Mouse (Mus musculus) liver, postnatal 0 days (tissue): Measurements from ENCODE around the gene Bcl2a1b. TPM values are rescaled to one million over a fixed set of nuclear protein-coding genes. Genes with fewer than 3 reads are reported as not detected.
A peak's percentile ranks its signal among the peaks of the same experiment; 100 is the strongest.
"Not testable (repeated sequence)": the region's sequence is repeated elsewhere in the genome, so short reads cannot be mapped to it uniquely, and the experiment has no call there.

ENCODE experiments used
- ATAC-seq: fragments of 200-750 bp; cut with Nextera tagmentation; 2 replicates; pipeline ENCODE4 v1.8.0; 2017; ENCODE audit warnings: mild to moderate bottlenecking, moderate library complexity
- DNase-seq: peaks from one replicate; pipeline ENCODE4 v3.0.0-alpha.2; 2016
- H3K27ac ChIP-seq: fragments of 300-500 bp; sonication (generic); 2 replicates; pipeline ENCODE4 v1.5.1; 2014; ENCODE audit warnings: antibody characterized with exemption, moderate library complexity, mild to moderate bottlenecking, low read depth
- H3K27me3 ChIP-seq: fragments of 300-500 bp; sonication (generic); 2 replicates; pipeline ENCODE4 v1.6.1; 2014; ENCODE audit warnings: low read length, control low read depth, mixed read lengths; ENCODE audit not compliant: insufficient read depth
- H3K36me3 ChIP-seq: fragments of 300-500 bp; sonication (generic); replicated peaks from 2 replicates; pipeline ENCODE4 v1.6.1; 2014; ENCODE audit warnings: mild to moderate bottlenecking, control low read depth, low read length, moderate library complexity, mixed read lengths; ENCODE audit not compliant: insufficient read depth
- H3K4me1 ChIP-seq: fragments of 300-500 bp; sonication (generic); 2 replicates; pipeline ENCODE4 v1.6.1; 2014; ENCODE audit warnings: antibody characterized with exemption, mild to moderate bottlenecking, control low read depth; ENCODE audit not compliant: insufficient read depth
- H3K4me2 ChIP-seq: fragments of 300-500 bp; sonication (generic); 2 replicates; pipeline ENCODE4 v1.6.1; 2014; ENCODE audit warnings: low read depth, mild to moderate bottlenecking, low read length, moderate library complexity, mixed read lengths
- H3K4me3 ChIP-seq: fragments of 300-500 bp; sonication (generic); 2 replicates; pipeline ENCODE4 v1.5.1; 2014; ENCODE audit warnings: low read depth, low read length
- H3K9ac ChIP-seq: fragments of 300-500 bp; sonication (generic); replicated peaks from 2 replicates; pipeline ENCODE4 v1.6.1; 2014; ENCODE audit warnings: mild to moderate bottlenecking, moderate library complexity
- H3K9me3 ChIP-seq: fragments of 300-500 bp; sonication (generic); 2 replicates; pipeline ENCODE4 v1.6.1; 2016; ENCODE audit warnings: mild to moderate bottlenecking, control low read depth, low read length, mixed read lengths
- CTCF ChIP-seq: sonication (generic); IDR thresholded peaks from 2 replicates; pipeline ENCODE4 v1.5.1; 2016; ENCODE audit warnings: antibody characterized with exemption, low read depth
- WGBS: fragments of 180-500 bp; shearing (Covaris S2); extraction: QIAGEN DNeasy Blood & Tissue Kit; methylation state at CpG from one replicate; pipeline ENCODE4 v1.1.7; 2014; ENCODE audit not compliant: insufficient replicate concordance; 5-methylcytosine and 5-hydroxymethylcytosine counted together
- polyA plus RNA-seq: library from polyadenylated mRNA; unstranded; fragments of >200 nt; fragmentation: Nextera tagmentation; extraction: Ambion mirVana; gene quantifications from 2 replicates; pipeline ENCODE4 v1.2.1, GENCODE M21; 2015

Gene Bcl2a1b
- polyA plus RNA-seq, result 5.2 and 7.3 TPM in 2 replicates

DNA sequence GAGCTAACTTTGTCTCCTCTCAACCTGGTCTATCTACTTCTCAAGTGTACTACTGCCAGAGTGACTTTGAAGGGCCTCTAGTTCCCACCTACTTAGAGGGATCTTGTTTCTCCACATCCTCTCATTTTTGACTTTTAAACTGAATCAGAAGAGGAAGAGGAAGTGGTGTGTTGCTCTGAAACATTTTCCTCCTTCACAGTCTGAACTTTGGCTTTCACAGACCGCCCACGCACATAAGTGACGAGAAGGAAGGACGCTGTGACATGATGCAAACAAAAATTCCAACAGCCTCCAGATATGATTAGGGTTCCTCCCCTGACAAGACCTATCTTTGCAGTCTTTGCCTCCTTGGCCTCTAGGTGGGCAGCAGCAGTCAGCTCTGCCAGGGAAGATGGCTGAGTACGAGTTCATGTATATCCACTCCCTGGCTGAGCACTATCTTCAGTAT, at the start of gene Bcl2a1b, which contains the start of gene Gm29094:
TSS of gene Bcl2a1b (plus strand) at position 241 of the 448 bp plus-strand sequence.
TSS of gene Gm29094 (plus strand) at position 411 of the 448 bp plus-strand sequence.
- H3K4me3 ChIP-seq, DNase-seq, H3K4me1 ChIP-seq, H3K27ac ChIP-seq, H3K9ac ChIP-seq, H3K4me2 ChIP-seq, H3K27me3 ChIP-seq, H3K36me3 ChIP-seq, H3K9me3 ChIP-seq: not testable (repeated sequence)
- ATAC-seq, result peak; percentile 63
- WGBS, result 53% methylated on average over 5 of the region's 5 CpGs

DNA sequence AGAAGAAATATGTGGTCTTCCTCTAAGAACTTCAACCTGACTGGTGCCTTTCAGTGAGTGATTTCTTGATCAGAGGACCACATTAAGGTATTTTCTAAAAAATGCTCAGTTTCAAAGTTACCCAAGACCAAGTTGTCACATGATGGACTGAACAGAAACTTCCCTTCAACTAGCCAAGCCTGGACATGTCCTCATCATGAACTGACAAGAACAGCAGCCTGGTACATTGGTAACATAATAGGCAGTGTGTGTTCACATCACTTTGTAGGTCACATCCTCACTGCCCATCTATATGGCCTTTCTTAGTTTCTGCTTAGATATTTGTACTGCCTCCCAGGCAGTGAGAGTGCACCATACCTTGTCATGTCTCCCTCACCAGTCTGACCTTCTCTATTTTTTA, 26.5 kb upstream of the Bcl2a1b start:
- not testable (repeated sequence) for H3K27ac ChIP-seq, H3K9me3 ChIP-seq, H3K27me3 ChIP-seq, H3K4me3 ChIP-seq, H3K36me3 ChIP-seq, H3K4me2 ChIP-seq, DNase-seq, H3K4me1 ChIP-seq, H3K9ac ChIP-seq, ATAC-seq

DNA sequence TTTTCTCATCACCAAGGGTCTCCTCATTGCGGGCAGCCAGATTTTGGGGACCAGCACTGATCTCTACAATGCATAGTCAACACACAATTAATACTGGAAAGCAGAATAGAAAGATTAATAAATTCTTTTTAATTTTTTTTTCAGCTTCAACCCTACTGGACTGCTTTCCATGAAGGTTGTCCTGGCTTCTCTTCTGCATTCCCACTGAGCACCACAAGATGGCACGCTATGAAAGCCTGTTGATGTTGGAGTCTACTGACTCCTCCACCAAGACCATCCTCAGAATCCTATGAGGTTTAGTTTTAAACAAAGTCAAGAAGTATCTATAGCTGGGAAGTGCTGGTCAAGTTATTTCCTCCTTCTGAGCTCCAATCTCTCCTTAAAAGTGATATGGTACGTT, 20.2 kb upstream of the Bcl2a1b start:
- H3K4me3 ChIP-seq, H3K27ac ChIP-seq, H3K9me3 ChIP-seq, H3K4me2 ChIP-seq, H3K36me3 ChIP-seq, H3K9ac ChIP-seq, ATAC-seq, H3K27me3 ChIP-seq, H3K4me1 ChIP-seq: not testable (repeated sequence)
- 19% methylated on average over 2 of the region's 3 CpGs for WGBS
- peak; percentile 56 for TF ChIP-seq CTCF
- DNase-seq, result peak; percentile 38

DNA sequence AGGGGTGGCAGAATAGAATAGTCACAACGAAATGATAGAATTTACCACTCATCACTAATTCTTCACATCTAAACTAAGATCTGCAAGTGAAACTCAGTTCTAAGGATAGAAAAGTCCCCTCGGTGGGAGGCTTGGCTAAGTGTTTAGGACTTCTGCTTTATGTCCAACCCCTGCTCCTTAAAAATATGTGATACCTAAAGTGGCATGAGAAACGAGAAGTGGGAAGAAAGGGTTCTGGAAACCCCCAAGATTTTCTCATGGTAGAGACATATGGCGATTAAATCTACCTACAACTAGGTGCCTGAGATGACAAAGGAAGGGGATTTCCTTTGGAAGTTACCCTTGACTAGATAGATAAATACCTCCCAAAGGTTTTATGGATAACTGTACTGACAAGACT, 19.5 kb upstream of the Bcl2a1b start:
- WGBS, result 68% methylated on average over 2 of the region's 4 CpGs
- not testable (repeated sequence) for H3K36me3 ChIP-seq, H3K9me3 ChIP-seq, H3K9ac ChIP-seq, H3K4me2 ChIP-seq, ATAC-seq, DNase-seq, H3K4me3 ChIP-seq, H3K4me1 ChIP-seq, H3K27ac ChIP-seq, H3K27me3 ChIP-seq

DNA sequence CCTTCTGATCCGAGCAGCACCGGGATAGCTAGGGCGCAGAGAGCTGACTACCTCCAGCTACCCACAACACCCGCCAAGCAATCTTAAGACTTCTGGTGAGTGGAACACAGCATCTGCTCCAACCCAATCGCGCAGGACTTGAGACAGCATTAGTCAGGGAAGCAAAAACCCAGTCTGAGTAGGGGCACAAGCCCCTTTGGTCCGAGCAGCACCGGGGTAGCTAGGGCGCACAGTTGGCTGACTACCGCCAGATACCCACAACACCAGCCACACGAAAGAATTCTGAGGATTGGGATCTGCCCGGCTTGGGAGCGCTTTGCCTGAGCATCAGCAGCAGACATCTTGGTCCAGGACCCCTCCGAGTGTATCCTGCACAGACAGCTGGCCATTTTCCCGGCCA, 12.0 kb upstream of the Bcl2a1b start:
- 74% methylated on average over 15 of the region's 15 CpGs for WGBS

DNA sequence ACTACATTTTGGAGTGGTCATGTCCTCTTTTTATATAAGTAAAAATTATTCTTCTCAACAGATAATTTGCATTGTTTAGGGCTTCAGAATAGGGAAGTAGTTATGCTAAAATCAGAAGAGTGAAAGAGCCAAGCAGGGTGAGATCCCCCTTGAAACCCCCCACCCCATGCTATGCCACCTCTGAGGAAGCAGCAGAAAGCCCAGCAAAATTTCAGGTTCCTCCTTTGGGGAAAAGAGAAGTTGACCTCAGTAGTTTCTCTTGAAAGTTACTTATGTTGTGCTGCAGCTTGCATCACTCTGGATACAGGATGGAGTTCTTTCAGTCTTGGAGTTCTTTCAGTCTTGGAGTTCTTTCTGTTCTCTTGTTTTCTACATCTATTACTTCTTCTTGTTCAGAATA, 3.5 kb upstream of the Bcl2a1b start:
- not testable (repeated sequence) for H3K9me3 ChIP-seq, H3K4me3 ChIP-seq

More for the DNA sequence above, 12.0 kb upstream of the Bcl2a1b start:
- H3K4me3 ChIP-seq, H3K9me3 ChIP-seq, ATAC-seq, H3K4me1 ChIP-seq, H3K36me3 ChIP-seq, H3K4me2 ChIP-seq, H3K9ac ChIP-seq, H3K27ac ChIP-seq, H3K27me3 ChIP-seq, DNase-seq: not testable (repeated sequence)

DNA sequence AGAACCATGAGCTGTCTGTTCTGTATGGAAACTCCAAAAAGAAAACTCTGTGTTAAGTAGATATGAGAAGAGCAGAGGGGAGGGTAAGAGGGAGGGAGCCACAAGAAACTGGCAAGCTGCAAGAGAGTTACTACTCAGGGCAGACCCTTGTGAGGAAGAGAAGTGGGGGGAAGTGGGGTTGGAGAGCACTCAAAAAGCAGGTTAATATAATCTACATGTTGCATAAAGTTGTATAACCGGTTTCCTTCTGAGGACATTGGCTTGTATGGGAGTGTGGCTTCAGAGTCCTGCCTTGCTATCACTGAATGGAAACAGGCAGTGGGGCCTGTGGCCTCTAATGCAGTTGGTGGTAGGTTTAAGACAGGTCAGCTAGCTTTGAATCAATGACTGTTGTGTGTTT, 1.5 kb upstream of the Bcl2a1b start:
- not testable (repeated sequence) for H3K27me3 ChIP-seq, H3K4me3 ChIP-seq, DNase-seq, H3K4me2 ChIP-seq, H3K27ac ChIP-seq, H3K9ac ChIP-seq, H3K9me3 ChIP-seq, H3K36me3 ChIP-seq, H3K4me1 ChIP-seq, ATAC-seq
- WGBS, result 29% methylated on average over 1 of the region's 1 CpGs

More for the DNA sequence above, 3.5 kb upstream of the Bcl2a1b start:
- not testable (repeated sequence) for H3K9ac ChIP-seq, H3K27me3 ChIP-seq, H3K4me2 ChIP-seq, H3K4me1 ChIP-seq, DNase-seq, H3K27ac ChIP-seq, H3K36me3 ChIP-seq
- peak; percentile 40 for ATAC-seq

DNA sequence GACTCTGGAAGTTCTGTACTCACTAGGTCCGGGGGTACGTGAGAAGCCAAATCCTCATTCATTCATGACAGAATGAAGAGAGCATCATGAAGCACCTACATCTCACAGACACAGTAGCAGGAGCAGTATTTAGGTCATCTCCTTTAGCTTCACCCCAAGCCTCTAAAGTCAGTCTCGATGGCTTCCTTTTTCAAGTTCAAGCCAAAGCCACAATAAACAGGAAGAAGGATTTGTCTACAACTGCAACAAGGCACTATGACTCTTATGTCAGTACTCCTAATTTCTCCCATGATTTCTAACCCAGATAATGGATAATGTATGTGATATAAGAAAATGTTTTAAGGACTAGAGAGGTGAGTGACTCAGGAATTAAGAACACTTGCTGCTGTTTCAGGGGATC, 660 bp upstream of the Bcl2a1b start:
- H3K36me3 ChIP-seq, H3K4me1 ChIP-seq, H3K9me3 ChIP-seq, DNase-seq, H3K4me3 ChIP-seq, H3K9ac ChIP-seq, H3K4me2 ChIP-seq, H3K27ac ChIP-seq, H3K27me3 ChIP-seq: not testable (repeated sequence)
- 68% methylated on average over 3 of the region's 3 CpGs for WGBS
- ATAC-seq, result peak; percentile 41; the same call in 1 of the 2 replicates

DNA sequence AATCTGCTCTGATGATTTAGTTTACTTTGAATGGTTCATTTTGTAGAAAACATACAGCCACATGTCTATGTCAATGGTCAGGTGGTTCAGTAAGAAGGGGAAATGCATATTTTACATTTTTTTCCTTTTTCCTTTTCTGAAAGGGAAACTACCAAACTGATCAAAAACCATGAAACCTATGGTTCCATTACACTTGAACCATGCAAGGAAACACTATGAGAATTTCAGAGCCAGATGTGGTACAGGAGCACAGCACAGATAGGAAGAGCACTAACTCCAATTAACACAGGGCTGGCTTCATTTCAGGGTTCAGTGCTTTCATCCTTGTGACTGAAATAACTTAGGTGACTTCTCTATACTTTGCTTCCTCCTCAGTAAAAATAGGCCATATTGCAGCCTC, 3.2 kb downstream of the Bcl2a1b start:
- H3K4me2 ChIP-seq, H3K27ac ChIP-seq, H3K36me3 ChIP-seq, DNase-seq, H3K4me3 ChIP-seq, H3K27me3 ChIP-seq, ATAC-seq, H3K9ac ChIP-seq, H3K4me1 ChIP-seq, H3K9me3 ChIP-seq: not testable (repeated sequence)

DNA sequence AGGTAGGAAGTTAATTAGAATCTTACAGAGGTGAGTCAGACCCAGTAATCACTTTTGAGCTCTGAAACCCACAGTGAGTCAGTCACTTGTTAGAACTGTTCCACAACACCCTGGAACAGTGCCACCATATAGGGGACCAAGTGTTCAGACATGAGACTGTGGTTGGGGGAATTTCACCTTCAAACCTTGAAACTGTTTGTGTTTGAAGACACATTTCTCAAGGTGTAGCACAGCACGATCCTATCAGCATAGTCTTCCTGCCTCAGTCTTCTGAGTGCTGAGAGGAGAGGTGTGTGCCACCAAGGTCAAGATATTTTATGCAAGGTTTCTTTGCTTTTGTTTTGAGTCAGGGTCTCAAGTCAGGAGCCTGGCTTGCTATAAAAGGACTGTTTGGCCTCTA, 9.9 kb downstream of the Bcl2a1b start:
- H3K9ac ChIP-seq, ATAC-seq, H3K27ac ChIP-seq, DNase-seq, H3K4me3 ChIP-seq, H3K27me3 ChIP-seq, H3K4me2 ChIP-seq, H3K4me1 ChIP-seq, H3K36me3 ChIP-seq, H3K9me3 ChIP-seq: not testable (repeated sequence)
- 29% methylated on average over 1 of the region's 1 CpGs for WGBS
